Mouse (Mus musculus) embryonic facial prominence, embryonic 14.5 days (tissue): ENCODE results near the gene Clec1b. TPM values are rescaled to one million over a fixed set of nuclear protein-coding genes. Genes with fewer than 3 reads are reported as not detected.

Source experiments
- ATAC-seq: fragments of 200-750 bp; cut with Nextera tagmentation; 2 replicates; pipeline ENCODE4 v1.8.0; 2017; ENCODE audit warnings: low read depth, moderate number of reproducible peaks, moderate TSS enrichment
- DNase-seq: peaks from one replicate; pipeline ENCODE4 v3.0.0-alpha.2; 2015; ENCODE audit warnings: low spot score
- H3K27ac ChIP-seq: fragments of 300-500 bp; sonication (generic); replicated peaks from 2 replicates; pipeline ENCODE4 v1.5.1; 2014; ENCODE audit warnings: low read depth, mild to moderate bottlenecking, low read length, moderate library complexity
- H3K27me3 ChIP-seq: fragments of 300-500 bp; sonication (generic); replicated peaks from 2 replicates; pipeline ENCODE4 v1.6.1; 2014; ENCODE audit warnings: low read length; ENCODE audit not compliant: control insufficient read depth, insufficient read depth
- H3K36me3 ChIP-seq: fragments of 300-500 bp; sonication (generic); 2 replicates; pipeline ENCODE4 v1.6.1; 2014; ENCODE audit warnings: low read length, mixed read lengths; ENCODE audit not compliant: control insufficient read depth, insufficient read depth
- H3K4me1 ChIP-seq: fragments of 300-500 bp; sonication (generic); 2 replicates; pipeline ENCODE4 v1.6.1; 2014; ENCODE audit warnings: antibody characterized with exemption, low read length; ENCODE audit not compliant: control insufficient read depth, insufficient read depth
- H3K4me2 ChIP-seq: fragments of 300-500 bp; sonication (generic); 2 replicates; pipeline ENCODE4 v1.6.1; 2014; ENCODE audit warnings: low read depth, mild to moderate bottlenecking, low read length, moderate library complexity, mixed read lengths
- H3K4me3 ChIP-seq: fragments of 300-500 bp; sonication (generic); 2 replicates; pipeline ENCODE4 v1.5.1; 2014; ENCODE audit warnings: low read depth, mild to moderate bottlenecking, low read length
- H3K9ac ChIP-seq: fragments of 300-500 bp; sonication (generic); 2 replicates; pipeline ENCODE4 v1.6.1; 2014; ENCODE audit warnings: low read depth, mild to moderate bottlenecking, low read length, moderate library complexity, mixed read lengths
- H3K9me3 ChIP-seq: fragments of 300-500 bp; sonication (generic); 2 replicates; pipeline ENCODE4 v1.6.1; 2016; ENCODE audit warnings: low read length; ENCODE audit not compliant: control insufficient read depth
- WGBS: fragments of 180-500 bp; shearing (Covaris S2); extraction: QIAGEN DNeasy Blood & Tissue Kit; methylation state at CpG from one replicate; pipeline ENCODE4 v1.1.7; 2014; 5-methylcytosine and 5-hydroxymethylcytosine counted together
- polyA plus RNA-seq: library from polyadenylated mRNA; unstranded; fragments of >200 nt; fragmentation: Nextera tagmentation; extraction: Ambion mirVana; gene quantifications from 2 replicates; pipeline ENCODE4 v1.2.1, GENCODE M21; 2014

Gene Clec1b
- polyA plus RNA-seq, 1 experiment from 2014 or later: 1.6 TPM

DNA sequence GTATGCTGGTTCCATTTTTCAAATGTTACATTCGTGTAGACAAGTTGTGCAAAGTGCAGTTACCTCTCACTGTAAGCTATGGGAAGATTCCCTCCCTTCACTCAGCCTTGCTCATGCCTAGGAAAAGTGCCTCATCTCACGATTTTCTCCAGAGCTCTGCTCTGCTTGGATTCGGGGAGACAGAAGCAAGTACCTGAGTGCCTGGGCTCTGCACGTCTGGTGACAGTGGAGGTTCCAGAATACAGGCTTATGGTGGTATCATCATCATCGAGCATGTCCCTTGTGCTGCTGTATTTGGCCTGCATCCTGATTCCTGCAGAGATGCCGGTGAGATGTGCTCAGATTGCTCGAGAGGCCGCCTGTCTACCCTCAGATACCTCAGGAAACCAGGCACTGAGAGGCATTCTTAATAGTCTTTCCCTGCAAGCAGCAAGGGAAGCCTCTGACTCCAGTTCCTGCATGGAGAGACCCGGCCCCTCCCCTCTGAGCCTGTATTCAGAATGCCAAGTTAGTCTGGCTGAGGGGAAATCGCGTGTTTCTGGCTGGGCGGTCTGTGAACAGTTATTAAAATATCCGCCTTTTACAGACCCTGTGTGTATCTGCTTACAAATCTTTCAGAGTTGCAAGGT is 54.4 kb downstream of the Clec1b start, which contains the start of gene Clec1a:
TSS of gene Clec1a (minus strand) at position 590 of the 629 bp plus-strand sequence.
- Histone ChIP-seq H3K36me3 (no peaks in the 10 kb centered on the region), H3K27me3 (no peaks in the 10 kb centered on the region), H3K9me3 (no peaks in the 10 kb centered on the region), H3K4me3 (no peak within 1 kb of the TSS), H3K4me2 (peak within 1 kb of the TSS; percentile 12; the same call in 1 of the 2 replicates), H3K4me1 (no peaks in the 10 kb centered on the region), H3K27ac (no peak within 1 kb of the TSS), H3K9ac (no peak within 1 kb of the TSS)
- peak; percentile 51 for DNase-seq
- no peak for ATAC-seq
- WGBS: 45% methylated on average over 13 of the region's 13 CpGs

Other genes starting within 250 kb of the Clec1b start
- 0.51 and 0.97 TPM in 2 replicates for gene Clec2d, start 216.7 kb upstream of the Clec1b start, polyA plus RNA-seq
- 0.18 and 0.35 TPM in 2 replicates for gene Cd69, start 121.9 kb upstream of the Clec1b start, polyA plus RNA-seq
- 0.17 TPM in 1 of 2 replicates, not detected in the other for gene 4922502D21Rik, start 65.5 kb upstream of the Clec1b start, polyA plus RNA-seq
- gene Clec12a, start 54.6 kb upstream of the Clec1b start, polyA plus RNA-seq: 1.9 and 3.0 TPM in 2 replicates
- 0.21 TPM in 1 of 2 replicates, not detected in the other for gene Clec12b, start 11.4 kb upstream of the Clec1b start, polyA plus RNA-seq
- 0.17 and 0.24 TPM in 2 replicates for gene Clec9a, start 11.6 kb downstream of the Clec1b start, polyA plus RNA-seq
- gene Clec1a, start 54.7 kb downstream of the Clec1b start, polyA plus RNA-seq: 2.7 and 4.3 TPM in 2 replicates
- gene Olr1, start 109.9 kb downstream of the Clec1b start, polyA plus RNA-seq: 0.06 TPM in 1 of 2 replicates, not detected in the other
- gene Tmem52b, start 115.3 kb downstream of the Clec1b start, polyA plus RNA-seq: not detected in 2 replicates
- gene Gabarapl1, start 135.9 kb downstream of the Clec1b start, polyA plus RNA-seq: 19.8 and 21.4 TPM in 2 replicates
- not detected in 2 replicates for gene Klre1, start 180.6 kb downstream of the Clec1b start, polyA plus RNA-seq
- 0.26 and 2.4 TPM in 2 replicates for gene Klrd1, start 194.5 kb downstream of the Clec1b start, polyA plus RNA-seq
- 0.06 TPM in 1 of 2 replicates, not detected in the other for gene Klrk1, start 226.6 kb downstream of the Clec1b start, polyA plus RNA-seq
- gene Klrc3, start 246.0 kb downstream of the Clec1b start, polyA plus RNA-seq: not detected in 2 replicates